Mouse (Mus musculus) gastrocnemius, postnatal 14 days (tissue): Measurements from ENCODE around the gene Abhd4. TPM values are rescaled to one million over a fixed set of nuclear protein-coding genes. Genes with fewer than 3 reads are reported as not detected.

Source experiments
- DNase-seq: peaks from one replicate; pipeline ENCODE4 v3.0.0; 2021; ENCODE audit warnings: mixed read lengths
- intact Hi-C: fragments of 180-260 bp; cut with DNase I; formaldehyde crosslinking; loops from one replicate; pipeline ENCODE4 v1.15.1; 2025; ENCODE audit warnings: low total_unique reads
- long read RNA-seq, 2 experiments: library from polyadenylated mRNA; stranded (forward); transcript quantifications; one replicate each; pipeline ENCODE4 v2.0.0; 2021
- total RNA-seq, 2 experiments: library from RNA; stranded (reverse); gene quantifications; 2 replicates each; pipeline ENCODE4 v1.2.3; 2021

Gene Abhd4
- 10 to 100 TPM; 18.4 to 19.9 TPM for total RNA-seq
- long read RNA-seq, experiment 1, transcript Abhd4-201 (7 exons, 2,401 nt), result major isoform, 24 of 28 reads
- long read RNA-seq, experiment 1, partial matches to known transcripts, result 2 of 28 reads
- long read RNA-seq, experiment 1, other reads (novel, unspliced or antisense), result 0 of 28 reads
- long read RNA-seq, experiment 2, transcript Abhd4-201 (7 exons, 2,401 nt), result major isoform, 29 of 38 reads
- long read RNA-seq, experiment 2, partial matches to known transcripts, result 4 of 38 reads
- long read RNA-seq, experiment 2, other reads (novel, unspliced or antisense), result 4 of 38 reads

DNA sequence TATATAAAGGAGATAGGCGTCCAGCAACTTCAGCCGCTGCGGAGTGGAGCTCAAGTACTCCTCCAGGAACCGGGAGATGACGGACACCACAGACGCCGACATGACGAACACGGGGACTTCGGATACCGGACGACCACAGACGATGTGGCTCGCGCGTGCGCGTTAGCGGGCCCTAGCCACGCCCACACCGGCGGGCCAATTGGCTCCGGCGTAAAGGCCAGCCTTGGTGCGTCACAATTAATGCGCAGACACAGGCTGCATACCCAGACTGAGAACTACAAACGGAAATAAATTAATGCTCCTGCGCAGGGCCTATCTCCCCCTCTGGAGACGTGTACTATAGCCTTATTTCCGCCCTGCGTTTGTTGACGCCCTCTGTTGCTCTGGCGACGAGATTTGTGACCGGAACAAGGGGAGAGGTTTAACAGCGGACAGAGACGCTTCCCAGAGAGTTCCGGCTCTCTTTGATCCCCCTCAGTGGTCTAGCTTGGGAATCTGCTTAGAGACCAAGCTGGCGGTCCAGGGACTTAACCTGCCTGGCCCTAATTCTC lies at the start of gene Abhd4, which contains the start of gene Dad1:
Abhd4 (plus strand) TSS at position 448 of the 551 bp plus-strand sequence.
Dad1 (minus strand) TSS at position 364 of the 551 bp plus-strand sequence.
- intact Hi-C loops, result no loop called here
- peak; percentile 98 for DNase-seq

DNA sequence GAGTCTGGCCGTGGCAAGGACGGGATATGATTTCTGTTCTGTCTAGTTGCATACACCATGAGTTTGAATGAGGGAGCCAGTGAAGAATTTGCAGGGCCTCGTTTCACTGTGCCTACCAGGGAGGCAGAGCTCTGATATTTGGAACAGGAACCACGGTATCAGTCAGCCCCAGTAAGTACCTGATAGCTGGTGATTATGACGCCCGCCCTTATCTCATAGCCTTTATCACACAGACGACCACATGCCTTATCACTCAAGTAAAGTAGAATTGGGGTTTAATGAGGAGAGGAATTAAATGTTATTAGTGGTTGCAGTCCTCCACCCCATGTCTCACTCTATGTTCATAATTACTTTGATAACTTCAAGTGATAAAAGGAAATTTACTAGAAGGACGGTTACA lies 49.7 kb upstream of the Abhd4 start:
- DNase-seq, result no peak
- intact Hi-C loops, result no loop called here

DNA sequence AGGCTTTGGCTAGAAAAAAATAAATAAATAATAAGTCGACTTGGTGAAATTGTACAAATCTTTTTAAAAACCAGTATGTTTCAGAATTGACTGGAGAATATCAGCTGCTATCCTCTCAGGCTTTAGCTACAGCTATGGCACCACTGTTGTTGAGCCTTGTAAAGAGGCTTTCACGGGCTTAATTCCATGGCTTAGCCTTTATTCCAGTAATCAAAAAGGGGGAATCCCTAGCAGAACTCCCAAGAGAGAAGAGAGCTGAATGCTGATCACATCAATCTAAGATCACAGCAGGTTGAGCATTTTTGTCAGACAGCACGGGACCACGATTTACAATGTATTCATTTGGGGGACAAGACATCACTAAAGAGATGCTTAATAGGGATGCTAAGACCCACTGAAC lies 49.2 kb upstream of the Abhd4 start:
- DNase-seq, result no peak
- intact Hi-C loops, result no loop called here

DNA sequence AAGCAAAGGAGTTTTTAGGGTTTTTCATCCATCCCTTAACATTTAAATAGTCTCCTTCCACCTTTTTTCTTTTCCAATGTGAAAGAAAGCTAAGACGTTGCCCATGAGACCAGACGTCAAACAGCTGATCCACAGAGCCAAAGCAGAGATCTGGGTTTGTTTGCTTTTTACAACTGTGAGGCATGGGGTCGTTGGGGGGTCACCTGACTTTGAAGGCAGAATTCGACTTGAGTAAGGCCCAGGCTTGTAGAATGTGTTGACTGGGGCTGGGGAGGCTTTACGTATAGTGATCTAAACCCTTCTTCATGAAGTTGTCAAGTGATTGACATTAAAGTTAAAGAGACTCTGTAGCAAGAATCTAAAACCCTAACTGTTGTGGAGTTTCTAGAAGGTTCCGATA lies 48.1 kb upstream of the Abhd4 start:
- DNase-seq, result no peak
- intact Hi-C loops, result no loop called here

DNA sequence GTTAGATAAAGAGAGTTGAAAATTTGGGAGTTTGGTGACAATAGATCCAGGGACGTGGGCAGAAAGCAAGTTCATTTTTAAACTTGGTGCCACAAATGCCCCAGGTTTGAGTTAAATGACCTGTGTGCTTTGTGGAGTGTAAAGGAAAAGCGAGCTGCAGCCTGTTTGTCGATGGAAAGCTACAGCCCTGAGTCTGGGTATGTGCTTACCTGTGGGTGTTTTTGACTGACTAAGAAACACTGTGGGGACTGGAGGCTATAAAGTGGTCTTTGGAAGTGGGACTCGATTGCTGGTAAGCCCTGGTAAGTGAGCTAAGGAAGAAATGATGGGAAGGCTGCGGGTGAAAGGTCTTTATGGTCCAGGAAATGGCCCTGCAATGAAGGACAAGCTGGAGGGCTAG lies 47.7 kb upstream of the Abhd4 start:
- DNase-seq, result no peak
- intact Hi-C loops, result no loop called here

DNA sequence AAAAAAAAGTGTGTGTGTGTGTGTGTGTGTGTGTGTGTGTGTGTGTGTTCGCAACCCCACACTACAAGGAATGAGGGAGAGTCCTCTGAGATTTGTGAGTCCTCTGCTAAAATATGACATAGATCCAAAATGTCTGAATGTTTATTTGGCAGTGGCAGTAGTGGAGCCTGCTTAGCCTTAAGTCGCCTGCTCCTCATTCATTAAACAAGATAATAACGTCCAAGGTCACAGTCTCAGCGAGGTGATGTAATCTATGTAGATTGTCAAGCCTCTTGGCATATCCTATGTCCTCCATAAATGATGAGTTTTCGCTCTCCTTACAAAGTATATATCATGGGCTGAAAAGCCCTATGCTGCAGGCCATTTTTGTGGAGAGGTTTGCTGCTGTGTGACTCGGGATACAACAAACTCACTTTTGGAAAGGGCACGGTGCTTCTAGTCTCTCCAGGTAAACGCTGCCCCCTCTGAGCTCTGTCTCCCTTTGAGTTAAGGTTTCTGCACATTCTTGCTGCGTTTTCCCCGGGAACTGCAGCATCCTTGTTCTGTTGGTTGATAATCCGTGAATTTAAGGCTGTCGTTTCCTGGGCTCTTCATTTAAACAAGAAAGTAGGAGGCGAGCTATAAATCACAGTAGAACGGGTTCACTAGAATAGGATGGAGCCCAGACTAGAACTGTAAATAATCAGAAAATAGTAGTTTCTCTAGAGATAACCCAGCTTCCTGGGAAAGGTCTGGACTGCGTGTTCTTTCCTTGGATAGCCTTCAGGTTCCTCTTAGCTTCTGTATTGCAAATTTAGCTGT lies 47.0 kb upstream of the Abhd4 start:
- DNase-seq, result no peak
- intact Hi-C loops, result no loop called here

DNA sequence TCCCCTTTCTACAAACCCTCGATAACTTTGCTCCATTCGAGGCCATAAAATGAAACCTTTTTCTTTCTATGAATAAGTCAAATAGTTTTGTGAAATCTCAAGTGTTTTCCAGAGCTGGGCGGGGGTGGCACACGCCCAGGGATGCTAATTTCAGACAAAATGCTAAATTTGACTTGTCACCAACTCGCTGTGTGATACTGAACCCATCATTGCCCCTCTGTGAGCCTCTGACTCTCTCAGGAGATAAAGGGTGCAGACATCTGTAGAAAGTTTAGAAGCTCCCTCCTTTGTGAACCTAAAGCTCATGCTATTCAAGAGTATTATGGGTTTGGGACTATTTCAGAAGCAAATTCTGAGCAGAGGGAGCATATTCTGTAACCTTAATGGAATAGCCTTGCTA lies 46.1 kb upstream of the Abhd4 start:
- DNase-seq, result no peak
- intact Hi-C loops, result no loop called here

DNA sequence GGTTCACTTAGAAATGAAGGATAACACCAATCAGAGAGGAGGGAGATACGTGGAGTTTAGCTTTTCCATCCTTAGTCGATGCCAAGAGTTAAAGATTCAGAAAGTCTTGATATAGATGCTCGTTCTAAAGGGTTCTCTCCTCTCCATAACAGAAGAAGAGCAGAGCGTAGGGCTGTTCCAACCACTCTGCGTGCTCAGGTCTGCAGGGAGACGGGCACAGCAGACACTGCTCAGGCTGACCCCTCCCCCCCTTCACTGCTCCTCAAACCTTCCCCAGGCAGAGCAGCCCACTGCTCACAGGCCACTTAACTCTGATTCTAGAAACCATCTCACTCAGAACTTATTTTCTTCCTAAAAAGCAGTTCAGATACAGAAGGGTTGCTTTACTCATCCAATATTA lies 45.2 kb upstream of the Abhd4 start:
- intact Hi-C loops, result no loop called here
- DNase-seq, result no peak

DNA sequence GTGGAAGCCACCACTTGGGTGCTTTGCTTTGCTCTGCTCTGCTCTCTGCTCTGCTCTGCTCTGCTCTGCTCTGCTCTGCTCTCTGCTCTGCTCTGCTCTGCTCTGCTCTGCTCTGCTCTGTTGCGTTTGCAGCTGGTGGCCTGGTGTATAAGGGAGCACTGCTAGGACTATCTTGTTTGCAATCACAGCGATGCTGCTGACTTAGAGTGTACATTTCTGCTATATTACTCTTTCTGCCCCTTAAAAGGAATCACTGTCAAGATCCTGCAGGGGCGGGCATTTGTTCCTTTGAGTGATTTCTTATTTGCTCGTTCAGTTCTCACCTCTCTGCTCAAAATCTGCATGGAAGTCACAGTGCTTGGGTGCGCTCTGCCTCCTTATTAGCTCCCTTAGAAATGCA lies 44.1 kb upstream of the Abhd4 start:
- intact Hi-C loops, result no loop called here

DNA sequence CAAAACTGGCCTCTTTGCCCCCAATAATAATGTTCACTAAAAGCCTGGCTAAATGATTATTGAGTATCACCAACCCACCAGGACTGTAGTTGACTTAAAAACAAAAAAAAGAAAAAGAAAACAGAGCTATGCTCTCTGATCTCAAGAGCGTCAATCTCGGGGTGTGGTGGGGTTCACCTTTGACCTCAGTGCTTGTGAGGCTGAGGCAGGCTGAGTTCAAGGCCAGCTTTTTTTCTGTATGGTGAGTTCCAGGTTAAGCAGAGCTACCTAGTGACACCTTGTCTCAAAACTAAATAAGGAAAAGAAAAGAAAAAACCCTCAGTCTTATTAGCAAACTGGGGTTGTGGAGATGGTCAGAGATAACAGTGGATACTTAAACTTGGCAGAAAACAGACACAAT lies 43.6 kb upstream of the Abhd4 start:
- intact Hi-C loops, result no loop called here
- DNase-seq, result no peak

More for the DNA sequence above, 44.1 kb upstream of the Abhd4 start:
- no peak for DNase-seq

DNA sequence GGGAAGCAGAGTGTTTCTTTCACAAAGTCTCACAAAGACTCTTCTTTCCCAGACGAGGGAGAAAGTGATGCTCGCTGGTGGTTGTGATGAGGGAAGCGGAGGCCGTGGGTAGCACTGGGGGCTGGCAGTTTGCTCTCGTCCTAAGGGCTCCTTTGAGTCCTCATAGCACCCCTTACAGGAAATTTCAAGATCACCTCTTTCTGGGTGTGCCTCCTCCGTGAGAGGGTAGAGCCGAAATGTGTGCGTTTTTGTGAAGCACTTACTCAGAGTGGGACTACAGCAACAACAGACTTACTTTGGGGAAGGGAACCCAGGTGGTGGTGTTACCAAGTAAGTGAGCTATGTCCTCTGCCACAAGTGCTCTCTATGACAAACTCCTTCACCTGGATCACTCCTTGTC lies 42.8 kb upstream of the Abhd4 start:
- intact Hi-C loops, result no loop called here
- no peak for DNase-seq

DNA sequence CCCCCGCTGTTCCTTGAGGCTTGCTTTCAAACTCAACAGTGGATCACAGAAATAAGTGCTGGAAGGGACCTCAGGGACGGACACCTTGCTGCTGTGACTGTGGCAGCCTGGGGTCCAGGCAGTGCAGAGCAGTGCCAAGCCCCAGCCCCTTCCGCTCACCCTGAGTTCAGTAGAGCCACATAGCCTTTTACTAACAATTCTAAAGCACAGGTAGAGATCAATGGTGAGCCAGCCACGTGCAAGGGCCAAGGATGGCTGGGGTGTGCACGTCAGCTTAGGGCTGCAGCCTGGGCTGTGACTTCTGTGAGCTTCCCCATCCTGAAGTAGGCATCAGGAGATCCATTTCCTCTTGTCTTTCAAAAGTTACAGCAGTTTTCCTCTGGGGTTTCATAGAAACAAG lies 42.2 kb upstream of the Abhd4 start:
- intact Hi-C loops, result no loop called here

DNA sequence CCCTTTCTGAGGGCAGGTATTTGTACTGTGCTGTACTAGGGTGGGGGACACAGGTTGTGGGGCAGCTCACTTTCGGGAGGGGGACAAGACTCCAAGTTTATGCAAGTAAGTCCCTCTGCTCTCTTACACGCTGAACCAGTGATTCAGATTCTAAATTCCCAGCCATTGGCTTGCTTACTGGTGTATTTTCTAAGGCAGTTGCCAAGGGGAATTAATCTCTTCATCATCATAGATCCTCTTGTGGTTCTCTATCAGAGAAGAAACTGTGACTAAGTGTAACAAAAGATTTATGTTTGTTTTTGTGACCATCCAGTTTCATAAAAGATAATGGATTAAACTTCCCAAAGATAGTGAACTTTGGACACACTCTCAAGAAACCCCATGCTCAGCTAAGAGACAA lies 40.3 kb upstream of the Abhd4 start:
- intact Hi-C loops, result no loop called here

More for the DNA sequence above, 42.2 kb upstream of the Abhd4 start:
- DNase-seq, result no peak

DNA sequence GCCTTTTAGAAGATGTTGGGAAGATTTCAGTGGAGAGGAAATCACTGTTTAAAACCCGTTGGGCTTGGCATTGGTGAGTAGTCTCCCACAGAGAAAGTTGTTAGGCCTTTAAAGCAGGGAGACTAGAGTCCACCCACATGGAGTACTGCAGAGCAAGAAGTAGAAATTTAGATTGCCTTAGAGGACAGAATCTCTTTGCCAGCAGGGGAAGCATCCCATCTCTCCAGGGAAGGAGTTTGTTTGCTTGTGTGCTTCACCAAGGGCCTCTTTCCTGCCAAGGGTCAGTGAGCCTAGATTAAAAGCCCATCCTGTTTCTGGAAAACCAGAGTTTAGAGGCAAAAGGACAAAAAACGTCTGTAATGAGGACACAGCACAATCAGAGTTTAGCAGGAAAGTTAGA lies 39.5 kb upstream of the Abhd4 start:
- no peak for DNase-seq
- intact Hi-C loops, result no loop called here

More for the DNA sequence above, 40.3 kb upstream of the Abhd4 start:
- no peak for DNase-seq

DNA sequence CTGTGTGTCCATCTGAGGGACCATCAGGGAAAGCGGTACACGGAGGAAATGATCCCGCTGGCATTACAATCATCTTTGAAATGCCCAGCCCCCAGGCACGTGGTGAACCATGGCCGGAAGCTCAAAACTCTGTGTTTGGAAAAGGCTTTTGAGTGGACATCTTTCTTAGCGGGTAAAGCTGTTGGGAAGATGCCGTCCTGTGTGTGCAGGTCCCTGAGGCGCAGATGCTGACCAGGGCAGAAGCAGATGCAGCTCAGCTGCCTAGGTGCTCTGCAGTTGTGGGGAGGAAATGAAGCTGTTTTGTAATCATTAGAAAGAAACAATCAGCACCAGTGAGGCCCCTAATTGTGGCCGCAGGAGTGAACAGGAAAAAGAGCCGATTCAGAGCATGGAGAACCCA lies 39.1 kb upstream of the Abhd4 start:
- DNase-seq, result no peak
- intact Hi-C loops, result no loop called here

DNA sequence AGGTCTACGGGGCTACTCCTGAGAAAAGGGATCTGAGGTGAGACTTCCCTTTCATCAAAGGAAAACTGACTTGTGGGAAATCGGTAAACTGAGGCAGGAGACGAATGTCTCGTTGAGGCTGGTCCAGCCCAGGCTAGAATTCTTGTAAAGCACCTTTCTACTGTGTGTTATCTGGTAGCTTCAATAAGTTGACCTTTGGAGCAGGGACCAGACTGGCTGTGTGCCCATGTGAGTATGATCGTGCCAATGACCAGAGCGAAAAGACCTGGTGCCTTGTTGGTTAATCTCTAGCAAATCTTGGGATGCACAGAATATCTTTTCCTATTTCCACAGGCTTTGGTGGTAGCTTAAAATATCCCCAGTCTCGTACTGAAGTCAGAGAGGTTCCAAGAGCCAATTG lies 37.9 kb upstream of the Abhd4 start:
- DNase-seq, result no peak
- intact Hi-C loops, result no loop called here

DNA sequence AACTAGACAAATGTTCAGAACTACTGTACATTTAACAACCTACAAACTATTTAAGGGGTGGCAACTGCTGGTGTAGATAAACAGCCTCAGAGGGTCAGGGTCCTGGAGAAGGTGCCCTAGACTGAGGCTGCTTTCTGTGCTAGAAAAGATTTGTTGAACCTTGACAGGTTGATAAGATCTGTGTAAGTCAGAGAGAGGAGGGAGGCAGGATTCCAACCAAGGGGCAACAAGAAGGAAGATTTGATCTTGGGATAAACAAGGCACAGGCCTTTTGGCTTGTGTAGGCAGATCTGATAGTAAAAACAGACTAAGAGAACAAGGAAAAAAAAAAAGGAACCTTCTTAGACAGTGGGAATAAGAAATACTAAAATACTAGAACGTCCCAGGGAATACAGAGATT lies 35.8 kb upstream of the Abhd4 start:
- intact Hi-C loops, result no loop called here
- DNase-seq, result no peak

DNA sequence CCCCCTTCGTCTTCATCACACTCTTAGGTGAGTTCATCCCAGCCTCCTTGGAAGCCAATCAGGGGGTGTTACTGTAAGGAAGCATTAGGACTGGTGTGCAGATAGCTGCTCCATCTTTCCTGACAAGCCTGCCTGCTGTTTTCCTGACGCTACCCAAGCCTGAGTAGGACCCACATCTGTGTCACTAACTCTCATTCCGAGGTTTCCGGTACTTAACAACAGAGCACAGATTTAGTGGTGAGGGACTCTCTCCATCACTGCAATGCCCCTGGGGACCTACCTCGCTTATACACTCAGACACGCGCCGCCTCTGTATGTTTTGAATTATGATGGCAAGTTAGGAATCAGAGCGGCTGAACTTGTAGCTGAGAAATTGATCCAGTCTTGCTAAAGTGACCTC lies 35.3 kb upstream of the Abhd4 start:
- intact Hi-C loops, result no loop called here
- no peak for DNase-seq

DNA sequence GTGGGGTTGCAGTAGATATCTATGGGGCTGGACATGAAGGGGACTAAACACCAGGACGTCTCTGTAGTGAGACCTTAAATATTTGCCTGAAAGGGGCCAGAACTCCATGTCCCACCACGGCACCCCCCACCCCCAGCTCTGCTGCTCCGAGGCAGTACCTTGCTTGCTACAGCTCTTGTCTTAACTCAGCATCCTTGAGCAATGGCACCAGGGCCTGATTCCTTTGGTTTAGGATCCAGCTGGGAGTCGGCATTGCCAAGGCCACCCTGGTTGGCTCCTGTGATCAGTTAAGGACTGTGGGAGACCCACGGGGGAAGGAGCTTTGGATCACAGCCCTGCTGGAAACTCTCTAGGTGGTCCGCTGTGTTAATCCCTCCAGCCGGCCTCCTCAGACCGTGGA lies 34.7 kb upstream of the Abhd4 start:
- intact Hi-C loops, result no loop called here
- no peak for DNase-seq

DNA sequence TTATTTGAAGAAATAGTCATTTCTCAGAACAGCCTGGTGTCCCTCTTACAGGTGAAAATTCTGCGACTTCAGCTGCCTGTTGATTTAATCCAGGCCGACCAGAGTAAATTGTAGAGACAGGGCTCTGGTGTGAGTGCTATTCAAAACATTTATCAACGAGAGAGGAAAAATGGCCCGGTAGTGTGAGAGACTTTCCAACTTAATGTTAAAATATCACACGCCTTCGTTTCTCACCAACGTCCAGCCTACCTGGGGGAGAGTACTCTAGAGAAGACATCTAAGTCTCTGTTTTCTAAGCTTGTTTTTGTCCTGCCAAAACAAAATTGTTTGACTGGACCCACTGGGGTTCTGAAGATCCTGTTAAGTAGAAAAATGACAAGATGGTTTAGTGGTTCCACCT lies 34.1 kb upstream of the Abhd4 start:
- no peak for DNase-seq
- intact Hi-C loops, result no loop called here
